Mouse (Mus musculus) telencephalon, adult 2 months (tissue): ENCODE measurements around the gene Pbx3.

Experiments
- DNase-seq: peaks from one replicate; pipeline ENCODE4 v3.0.0-alpha.2; 2011; ENCODE audit warnings: low read depth, low spot score

Gene Pbx3

GRCm38 (mm10) chr2:34146431-34146830 lies 226.5 kb downstream of the Pbx3 start:
- DNase-seq: no peak

DNA sequence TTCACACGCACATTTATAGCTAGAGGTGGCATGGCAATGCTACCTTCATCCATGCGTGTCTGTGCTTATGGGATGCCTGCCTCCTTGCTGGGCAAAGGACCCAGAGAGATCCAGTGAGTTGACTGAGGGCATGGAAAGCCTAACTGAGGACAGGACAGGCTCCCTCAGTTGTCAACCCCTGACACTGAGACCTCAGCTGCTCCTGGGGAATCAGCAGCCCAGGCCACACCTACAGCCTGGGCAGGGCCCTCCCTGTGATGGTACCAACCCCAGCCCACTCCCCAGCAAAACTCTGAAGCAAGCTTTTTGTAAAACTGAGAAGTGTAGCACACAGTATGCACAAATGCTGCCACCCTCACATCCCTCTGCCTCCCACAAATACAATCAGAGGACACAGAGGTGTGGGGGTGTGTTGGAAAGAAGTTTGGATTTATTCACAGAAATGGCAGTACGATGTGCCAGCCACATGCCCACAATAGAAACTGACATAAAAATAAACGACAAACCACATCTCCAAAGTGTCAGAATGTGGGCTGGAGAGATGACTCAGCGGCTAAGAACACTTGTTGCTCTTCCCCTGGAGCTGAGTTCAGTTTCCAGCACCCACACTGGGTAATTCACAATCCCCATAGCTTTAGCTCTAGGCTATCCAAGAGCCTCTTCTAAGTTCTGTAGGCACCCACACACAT lies 233.3 kb downstream of the Pbx3 start:
- peak; percentile 93 for DNase-seq

- no peak for DNase-seq
These were observed 237.6 kb downstream of the Pbx3 start for GRCm38 (mm10) chr2:34135316-34135715.

GRCm38 (mm10) chr2:34132751-34133150 lies 240.2 kb downstream of the Pbx3 start:
- DNase-seq: no peak

DNA sequence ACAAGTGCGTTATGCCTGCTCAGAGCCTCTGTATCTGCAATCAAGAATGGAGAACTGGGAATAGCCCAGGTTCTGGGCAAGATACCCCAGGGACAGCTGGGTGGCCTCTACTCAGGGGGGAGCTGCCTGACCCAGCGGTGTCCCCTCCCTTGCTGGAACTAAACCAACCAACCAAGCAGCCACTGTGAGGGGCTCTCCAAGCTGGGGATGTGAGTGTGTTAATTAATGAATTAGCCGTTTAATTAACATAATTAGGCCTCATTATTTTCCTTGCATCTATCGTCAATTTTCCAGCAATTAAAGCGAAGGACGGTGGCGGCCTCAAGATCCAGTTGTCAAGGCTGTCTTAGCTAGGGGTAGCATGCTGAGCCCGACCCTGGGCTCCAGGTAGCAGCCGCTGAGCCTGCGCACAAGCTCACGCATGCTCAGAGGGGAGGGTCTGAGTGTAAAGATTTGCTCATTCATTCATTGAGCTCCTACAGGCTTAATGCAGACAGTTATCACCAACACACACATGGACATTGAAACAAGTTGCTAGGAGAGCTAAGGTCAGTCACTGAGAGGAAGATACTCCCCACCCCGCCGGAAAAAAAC lies 243.2 kb downstream of the Pbx3 start:
- DNase-seq: no peak

GRCm38 (mm10) chr2:34127871-34128270 lies 245.1 kb downstream of the Pbx3 start:
- DNase-seq: no peak

DNA sequence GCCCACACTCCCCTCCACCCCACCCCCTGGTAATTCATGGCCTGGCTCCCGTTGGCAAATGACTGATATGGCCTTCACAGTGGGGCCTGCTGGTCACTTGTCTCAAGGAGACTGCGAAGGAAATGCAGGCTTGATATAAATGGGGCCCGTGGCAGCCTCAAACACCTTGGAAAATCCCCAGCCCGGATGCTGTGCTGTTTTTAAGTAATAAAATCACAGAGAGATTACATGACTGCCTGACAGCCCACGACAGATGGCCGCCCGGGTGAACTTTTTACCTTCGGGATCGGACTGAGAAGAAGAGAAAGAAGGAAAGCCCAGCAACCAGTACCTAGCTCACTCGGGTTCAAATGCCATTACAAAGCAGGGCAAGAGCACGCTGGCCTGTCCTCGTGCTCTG lies 249.0 kb downstream of the Pbx3 start:
- no peak for DNase-seq
